Mouse (Mus musculus) C2C12 (cell line): ENCODE measurements around the gene Tgfbr3.

Source experiments
- CTCF ChIP-seq: IDR thresholded peaks from one replicate; pipeline ENCODE4 v1.5.1; 2011; ENCODE audit not compliant: control insufficient read depth, insufficient read depth, insufficient read length
- MYOG ChIP-seq: IDR thresholded peaks from one replicate; pipeline ENCODE4 v1.6.1; 2011; ENCODE audit not compliant: control insufficient read depth, insufficient read length; ENCODE audit errors: extremely low read depth

DNA sequence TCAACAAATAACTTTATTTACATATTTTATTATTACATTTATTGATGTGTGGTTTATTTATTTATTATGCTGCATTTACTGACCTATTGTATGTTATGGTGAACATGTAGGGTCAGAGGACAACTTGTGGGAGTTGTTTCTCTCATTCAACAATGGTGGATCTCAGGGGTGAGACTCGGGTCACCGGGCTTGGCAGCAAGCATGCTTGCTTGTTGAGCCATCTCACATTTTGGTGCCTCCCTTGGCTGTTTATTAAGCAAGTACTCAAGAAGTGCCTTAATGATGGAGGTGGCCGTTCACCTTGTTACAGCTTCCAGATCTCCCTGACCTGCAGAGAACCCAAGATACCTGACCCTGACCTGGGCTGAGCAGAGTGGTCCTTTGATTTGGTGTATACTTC lies 207.4 kb downstream of the Tgfbr3 start:
- TF ChIP-seq MYOG: no peak
- TF ChIP-seq CTCF: no peak
